Mouse (Mus musculus): Measurements from ENCODE around the gene Olfr1131.
"Not testable (repeated sequence)": the region's sequence is repeated elsewhere in the genome, so short reads cannot be mapped to it uniquely, and the experiment has no call there.

The Olfr1131 gene

GRCm38 (mm10) chr2:87626804-87627203 is at the start of gene Olfr1131:
Olfr1131 (plus strand) TSS chr2:87627104.
- DNase-seq (ENCODE audit: low spot score): no peak

DNA sequence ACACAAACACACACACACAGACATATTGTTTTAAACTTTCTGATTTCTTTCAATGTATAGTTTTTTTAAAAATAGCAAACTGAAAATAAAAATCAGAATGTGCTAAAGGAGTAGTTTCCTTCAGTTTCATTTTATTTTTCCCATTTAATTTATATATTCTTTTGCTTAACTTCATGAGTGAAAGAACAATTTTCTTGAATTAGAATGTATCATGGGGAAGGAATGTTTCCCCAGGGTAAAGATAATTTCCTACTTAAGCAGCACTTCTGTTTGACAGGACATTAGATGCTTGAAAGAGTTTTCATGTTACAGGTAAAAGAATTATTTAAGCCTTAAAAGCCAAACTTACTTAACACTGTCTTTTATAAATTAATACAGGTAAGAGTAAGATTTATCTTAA is 21.0 kb upstream of the Olfr1131 start, which contains the start of gene Olfr1130:
TSS of gene Olfr1130 (plus strand) at position 301 of the 400 bp plus-strand sequence.
- DNase-seq (ENCODE audit: low spot score): not testable (repeated sequence)

DNA sequence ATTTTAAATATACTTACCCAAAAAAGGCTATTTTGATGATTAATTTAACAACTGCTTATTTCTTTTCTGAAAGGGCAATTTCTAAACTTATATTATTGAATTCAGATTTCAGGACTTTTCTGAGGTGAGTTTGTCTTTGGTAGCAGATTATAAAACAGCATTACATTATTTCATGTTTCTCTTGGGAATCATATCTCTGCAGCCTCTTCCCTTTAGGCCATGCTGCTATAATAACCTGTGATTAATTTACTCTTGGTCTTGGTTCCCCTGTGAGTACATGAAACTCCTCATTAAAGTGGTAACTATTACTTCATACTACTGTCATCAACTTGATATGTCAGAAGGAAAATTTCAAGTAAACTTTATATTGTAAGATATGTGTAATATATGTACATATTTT is 10.5 kb downstream of the Olfr1131 start, which contains the start of gene Olfr1132:
TSS of gene Olfr1132 (minus strand) at position 101 of the 400 bp plus-strand sequence.
- no peak for DNase-seq (ENCODE audit: low spot score)

DNA sequence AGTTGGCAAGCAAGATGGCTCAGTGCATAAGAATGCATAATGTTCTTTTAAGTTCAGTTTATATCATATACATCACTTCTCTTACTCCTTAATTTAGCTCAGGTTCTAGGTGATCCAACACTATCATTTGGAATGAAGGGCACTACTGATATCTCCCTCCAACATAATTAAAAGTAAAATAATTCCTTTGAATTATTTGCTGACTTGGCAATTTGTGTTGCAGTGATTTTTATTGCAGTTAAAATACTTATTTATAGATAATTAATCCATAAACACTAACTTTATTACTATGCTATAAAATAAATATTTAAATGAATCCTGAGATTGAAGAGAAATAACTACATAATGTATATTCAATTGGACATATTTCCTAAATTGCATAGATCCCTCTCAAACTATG is 15.5 kb downstream of the Olfr1131 start:
- DNase-seq (ENCODE audit: low spot score): no peak

DNA sequence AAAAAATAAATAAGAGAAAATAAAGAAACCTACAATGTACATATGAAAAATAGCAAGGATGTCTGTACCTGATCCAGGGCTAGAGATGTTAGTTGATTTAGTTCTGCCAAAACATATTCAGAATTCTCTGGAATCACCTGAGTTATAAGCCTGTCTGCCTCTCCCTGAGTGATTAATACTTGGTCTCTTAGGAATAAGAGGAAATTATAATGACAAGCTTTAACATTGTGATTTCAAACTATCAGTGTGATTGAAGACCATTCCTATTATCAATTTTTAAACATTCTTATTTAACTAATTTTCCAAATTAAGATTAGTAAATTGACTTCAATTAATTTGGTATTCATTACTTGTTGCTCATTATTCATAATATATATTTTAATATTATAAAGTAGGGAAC is 20.4 kb downstream of the Olfr1131 start, which contains the start of gene Olfr1133:
TSS of gene Olfr1133 (minus strand) at position 101 of the 400 bp plus-strand sequence.
- DNase-seq (ENCODE audit: low spot score): no peak

GRCm38 (mm10) chr2:87658360-87658759 is 31.5 kb downstream of the Olfr1131 start, which contains the start of gene Olfr1134:
Olfr1134 (minus strand) TSS chr2:87658460.
- DNase-seq (ENCODE audit: low spot score): no peak

DNA sequence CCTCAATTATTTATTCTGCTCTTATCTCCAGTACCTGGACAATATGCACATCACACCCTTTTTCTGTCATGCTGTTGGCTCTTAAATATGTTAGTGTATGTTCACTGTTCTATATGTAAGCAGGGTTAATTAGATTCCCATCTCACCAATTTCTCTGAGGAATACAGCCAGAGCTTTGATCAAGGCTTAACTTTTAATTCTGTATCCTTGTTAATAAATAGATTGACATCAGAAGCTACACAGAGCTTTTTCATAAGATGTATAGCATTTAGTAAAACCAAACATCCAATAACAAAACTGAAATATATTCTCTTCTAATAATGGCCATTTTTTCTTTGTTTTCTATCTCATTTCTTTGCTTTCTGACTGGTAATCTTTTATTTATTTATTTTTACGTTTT is 46.7 kb downstream of the Olfr1131 start, which contains the start of gene Olfr1135:
TSS of gene Olfr1135 (minus strand) at position 101 of the 400 bp plus-strand sequence.
- no peak for DNase-seq (ENCODE audit: low spot score)

Measured in c-Kit-positive CD71-positive TER-119-positive erythroid progenitor cells, embryonic 14.5 days (primary cell).